Mouse (Mus musculus): ENCODE results near the gene Gbx2. TPM values are rescaled to one million over a fixed set of nuclear protein-coding genes. Genes with fewer than 3 reads are reported as not detected.

Gbx2 gene
- total and polyA plus RNA-seq, 3 experiments: 0.27 TPM; not detected in 2

GRCm38 (mm10) chr1:89933028-89933427, 2.0 kb upstream of the Gbx2 start:
- Histone ChIP-seq H3K27me3 (ENCODE audit: insufficient read depth, low read length) (no peaks in the 10 kb centered on the region), H3K36me3 (replicated peaks) (no peaks in the 10 kb centered on the region), H3K4me3 (ENCODE audit: low read depth, low read length) (no peak overlapping the region), H3K9me3 (replicated peaks) (peaks cover 88% of the 10 kb centered on the region), H3K4me1 (ENCODE audit: insufficient read depth, low read depth, low read length) (no peaks in the 10 kb centered on the region)
- ATAC-seq (ENCODE audit: extremely low read depth, insufficient number of reproducible peaks, low FRiP score, poor library complexity, severe bottlenecking) (no peak), DNase-seq (ENCODE audit: low spot score) (no peak)
- no peak for TF ChIP-seq CTCF (IDR thresholded peaks at IDR 0.05; ENCODE audit: low read depth, low read length)
- TF ChIP-seq GATA2 (IDR thresholded peaks at IDR 0.05; ENCODE audit: borderline replicate concordance, low read depth, low read length): no peak
- TF ChIP-seq POLR2AphosphoS5 (IDR thresholded peaks at IDR 0.05; ENCODE audit: insufficient replicate concordance, low read depth, low read length): no peak
- TF ChIP-seq TAL1 (conservative IDR thresholded peaks at IDR 0.05; ENCODE audit: low read depth, low read length): no peak
- no peak for TF ChIP-seq GATA1 (IDR thresholded peaks at IDR 0.05; ENCODE audit: borderline replicate concordance, low read length)

DNA sequence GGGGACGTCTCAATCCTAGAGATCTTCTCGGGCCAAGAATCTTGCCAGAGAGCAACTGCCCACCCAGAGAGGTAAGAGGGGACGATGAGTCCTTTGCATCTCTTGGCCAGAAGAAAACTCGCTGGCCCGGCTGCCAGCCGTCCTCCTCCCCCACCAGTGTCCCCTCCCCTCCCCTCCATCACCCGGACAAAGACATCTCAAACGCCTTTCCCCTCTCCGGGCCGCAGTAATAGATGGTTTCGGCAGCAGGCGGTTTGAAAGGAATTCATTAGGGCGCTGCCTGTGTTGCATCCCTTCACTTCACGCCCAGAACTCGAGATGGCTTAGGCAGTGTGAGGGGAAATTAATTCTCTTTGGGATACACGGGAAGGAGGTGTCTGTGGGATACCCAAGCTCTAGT, 1.6 kb upstream of the Gbx2 start:
- peaks cover 88% of the 10 kb centered on the region for H3K9me3 ChIP-seq (replicated peaks)
- TF ChIP-seq GATA2 (IDR thresholded peaks at IDR 0.05; ENCODE audit: borderline replicate concordance, low read depth, low read length) (no peak), GATA1 (IDR thresholded peaks at IDR 0.05; ENCODE audit: borderline replicate concordance, low read length) (no peak), TAL1 (conservative IDR thresholded peaks at IDR 0.05; ENCODE audit: low read depth, low read length) (no peak), CTCF (IDR thresholded peaks at IDR 0.05; ENCODE audit: low read depth, low read length) (no peak), POLR2AphosphoS5 (IDR thresholded peaks at IDR 0.05; ENCODE audit: insufficient replicate concordance, low read depth, low read length) (no peak)
- H3K36me3 ChIP-seq (replicated peaks): no peaks in the 10 kb centered on the region
- DNase-seq (ENCODE audit: low spot score) (no peak), ATAC-seq (ENCODE audit: extremely low read depth, insufficient number of reproducible peaks, low FRiP score, poor library complexity, severe bottlenecking) (no peak)
- no peaks in the 10 kb centered on the region for H3K4me1 ChIP-seq (ENCODE audit: insufficient read depth, low read depth, low read length)
- no peak overlapping the region for H3K4me3 ChIP-seq (ENCODE audit: low read depth, low read length)
- H3K27me3 ChIP-seq (ENCODE audit: insufficient read depth, low read length): no peaks in the 10 kb centered on the region

GRCm38 (mm10) chr1:89932021-89932423, 1.0 kb upstream of the Gbx2 start:
- Histone ChIP-seq H3K9me3 (replicated peaks) (peaks cover 88% of the 10 kb centered on the region), H3K4me1 (ENCODE audit: insufficient read depth, low read depth, low read length) (no peaks in the 10 kb centered on the region), H3K36me3 (replicated peaks) (no peaks in the 10 kb centered on the region), H3K4me3 (ENCODE audit: low read depth, low read length) (no peak overlapping the region; the same call in 1 of the 2 replicates), H3K27me3 (ENCODE audit: insufficient read depth, low read length) (no peaks in the 10 kb centered on the region)
- ATAC-seq (ENCODE audit: extremely low read depth, insufficient number of reproducible peaks, low FRiP score, poor library complexity, severe bottlenecking): no peak
- DNase-seq (ENCODE audit: low spot score): no peak
- TF ChIP-seq CTCF (IDR thresholded peaks at IDR 0.05; ENCODE audit: low read depth, low read length) (no peak), TAL1 (conservative IDR thresholded peaks at IDR 0.05; ENCODE audit: low read depth, low read length) (no peak), GATA1 (IDR thresholded peaks at IDR 0.05; ENCODE audit: borderline replicate concordance, low read length) (no peak), GATA2 (IDR thresholded peaks at IDR 0.05; ENCODE audit: borderline replicate concordance, low read depth, low read length) (no peak), POLR2AphosphoS5 (IDR thresholded peaks at IDR 0.05; ENCODE audit: insufficient replicate concordance, low read depth, low read length) (no peak)

DNA sequence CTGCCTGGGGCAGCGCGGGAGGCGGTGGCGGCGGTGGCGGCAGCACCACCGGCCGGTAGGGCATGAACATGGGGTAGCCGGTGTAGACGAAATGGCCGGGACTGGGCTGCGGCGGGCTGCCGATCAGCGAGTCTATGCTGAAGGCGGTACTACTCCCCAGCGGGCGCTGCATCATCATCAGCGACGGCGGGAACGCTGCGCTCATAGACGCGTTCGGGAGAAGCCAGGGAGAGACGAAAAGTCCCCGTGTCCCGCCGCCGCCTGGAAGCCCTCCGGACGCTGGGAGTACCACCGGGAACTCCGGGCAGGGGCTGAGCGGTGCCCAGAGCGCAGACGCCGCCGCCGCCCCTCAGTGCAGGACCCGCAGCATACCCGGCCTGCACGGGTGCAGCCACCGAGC, 428 bp downstream of the Gbx2 start:
- DNase-seq (ENCODE audit: low spot score) (no peak), ATAC-seq (ENCODE audit: extremely low read depth, insufficient number of reproducible peaks, low FRiP score, poor library complexity, severe bottlenecking) (no peak)
- Histone ChIP-seq H3K27me3 (ENCODE audit: insufficient read depth, low read length) (no peaks in the 10 kb centered on the region), H3K4me1 (ENCODE audit: insufficient read depth, low read depth, low read length) (no peaks in the 10 kb centered on the region), H3K4me3 (ENCODE audit: low read depth, low read length) (peak overlapping the region; percentile 25; the same call in 1 of the 2 replicates), H3K36me3 (replicated peaks) (no peaks in the 10 kb centered on the region), H3K9me3 (replicated peaks) (peaks cover 88% of the 10 kb centered on the region)
- no peak for TF ChIP-seq CTCF (IDR thresholded peaks at IDR 0.05; ENCODE audit: low read depth, low read length)
- TF ChIP-seq TAL1 (conservative IDR thresholded peaks at IDR 0.05; ENCODE audit: low read depth, low read length): no peak
- no peak for TF ChIP-seq POLR2AphosphoS5 (IDR thresholded peaks at IDR 0.05; ENCODE audit: insufficient replicate concordance, low read depth, low read length)
- no peak for TF ChIP-seq GATA2 (IDR thresholded peaks at IDR 0.05; ENCODE audit: borderline replicate concordance, low read depth, low read length)
- no peak for TF ChIP-seq GATA1 (IDR thresholded peaks at IDR 0.05; ENCODE audit: borderline replicate concordance, low read length)

GRCm38 (mm10) chr1:89929721-89930505, 1.1 kb downstream of the Gbx2 start:
- H3K36me3 ChIP-seq (replicated peaks): no peaks in the 10 kb centered on the region
- peaks cover 89% of the 10 kb centered on the region for H3K9me3 ChIP-seq (replicated peaks)
- no peak for TF ChIP-seq POLR2AphosphoS5 (IDR thresholded peaks at IDR 0.05; ENCODE audit: insufficient replicate concordance, low read depth, low read length)
- no peak for TF ChIP-seq GATA2 (IDR thresholded peaks at IDR 0.05; ENCODE audit: borderline replicate concordance, low read depth, low read length)
- TF ChIP-seq CTCF (IDR thresholded peaks at IDR 0.05; ENCODE audit: low read depth, low read length): no peak
- no peak for TF ChIP-seq GATA1 (IDR thresholded peaks at IDR 0.05; ENCODE audit: borderline replicate concordance, low read length)
- no peak for TF ChIP-seq TAL1 (conservative IDR thresholded peaks at IDR 0.05; ENCODE audit: low read depth, low read length)
- DNase-seq (ENCODE audit: low spot score): no peak
- no peaks in the 10 kb centered on the region for H3K4me1 ChIP-seq (ENCODE audit: insufficient read depth, low read depth, low read length)
- no peaks in the 10 kb centered on the region for H3K27me3 ChIP-seq (ENCODE audit: insufficient read depth, low read length)
- no peak for ATAC-seq (ENCODE audit: extremely low read depth, insufficient number of reproducible peaks, low FRiP score, poor library complexity, severe bottlenecking)
- peak overlapping the region; percentile 25; the same call in 1 of the 2 replicates for H3K4me3 ChIP-seq (ENCODE audit: low read depth, low read length)

- H3K36me3 ChIP-seq (replicated peaks): no peaks in the 10 kb centered on the region
- H3K9me3 ChIP-seq (replicated peaks): peaks cover 93% of the 10 kb centered on the region
- H3K4me3 ChIP-seq (ENCODE audit: low read depth, low read length): no peak overlapping the region
- no peaks in the 10 kb centered on the region for H3K27me3 ChIP-seq (ENCODE audit: insufficient read depth, low read length)
- no peak for TF ChIP-seq GATA1 (IDR thresholded peaks at IDR 0.05; ENCODE audit: borderline replicate concordance, low read length)
- TF ChIP-seq CTCF (IDR thresholded peaks at IDR 0.05; ENCODE audit: low read depth, low read length): no peak
- TF ChIP-seq POLR2AphosphoS5 (IDR thresholded peaks at IDR 0.05; ENCODE audit: insufficient replicate concordance, low read depth, low read length): no peak
- no peak for TF ChIP-seq GATA2 (IDR thresholded peaks at IDR 0.05; ENCODE audit: borderline replicate concordance, low read depth, low read length)
- no peak for TF ChIP-seq TAL1 (conservative IDR thresholded peaks at IDR 0.05; ENCODE audit: low read depth, low read length)
- DNase-seq (ENCODE audit: low spot score) (no peak), ATAC-seq (ENCODE audit: extremely low read depth, insufficient number of reproducible peaks, low FRiP score, poor library complexity, severe bottlenecking) (no peak)
- H3K4me1 ChIP-seq (ENCODE audit: insufficient read depth, low read depth, low read length): no peaks in the 10 kb centered on the region
Observed at GRCm38 (mm10) chr1:89929181-89929580, 1.8 kb downstream of the Gbx2 start.

All from G1E (cell line).